Mouse (Mus musculus): Measurements from ENCODE around the gene Rab29.

- TF ChIP-seq EP300 (IDR thresholded peaks at IDR 0.05) (no peak), CTCF (IDR thresholded peaks at IDR 0.05) (no peak)
These were observed 22.1 kb upstream of the Rab29 start for GRCm38 (mm10) chr1:131844883-131845282.

Data from lung, postnatal 0 days (tissue).